Mouse (Mus musculus): ENCODE results near the gene Fcgr3.
"Not testable (repeated sequence)": the region's sequence is repeated elsewhere in the genome, so short reads cannot be mapped to it uniquely, and the experiment has no call there.

DNA sequence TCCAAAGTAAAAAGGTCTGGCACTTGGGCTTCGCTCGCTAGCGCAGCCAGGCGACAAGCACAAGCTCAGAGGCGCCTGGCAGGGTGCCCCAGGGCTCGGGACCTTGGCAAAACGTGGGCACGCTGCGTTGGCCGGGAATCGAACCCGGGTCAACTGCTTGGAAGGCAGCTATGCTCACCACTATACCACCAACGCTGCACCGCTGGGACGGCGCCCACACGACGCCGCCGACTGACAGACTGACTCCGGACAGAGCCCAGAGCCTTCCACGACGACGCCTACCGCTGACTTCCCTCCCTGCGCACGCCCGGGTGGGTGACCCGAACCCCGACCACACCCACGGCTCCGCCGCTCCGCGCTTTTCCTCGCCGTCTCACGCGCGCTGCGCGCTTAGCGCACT, 15.1 kb upstream of the Fcgr3 start:
- not testable (repeated sequence) for TF ChIP-seq CTCF (IDR thresholded peaks at IDR 0.05; ENCODE audit: low read depth, low read length); POLR2A (IDR thresholded peaks at IDR 0.05; ENCODE audit: extremely low read depth, insufficient read depth, low read length)
